Mouse (Mus musculus) intestine, postnatal 0 days (tissue): ENCODE results near the gene Cacna1f. TPM values are rescaled to one million over a fixed set of nuclear protein-coding genes. Genes with fewer than 3 reads are reported as not detected.

Experiments used
- ATAC-seq: fragments of 200-750 bp; cut with Nextera tagmentation; 2 replicates; pipeline ENCODE4 v1.8.0; 2017; ENCODE audit warnings: mild to moderate bottlenecking, moderate TSS enrichment, moderate library complexity
- H3K27ac ChIP-seq: fragments of 300-500 bp; sonication (generic); 2 replicates; pipeline ENCODE4 v1.5.1; 2014; ENCODE audit warnings: mild to moderate bottlenecking, low read depth, low read length, moderate library complexity
- H3K27me3 ChIP-seq: fragments of 300-500 bp; sonication (generic); replicated peaks from 2 replicates; pipeline ENCODE4 v1.6.1; 2014; ENCODE audit warnings: low read length, mixed read lengths; ENCODE audit not compliant: control insufficient read depth, insufficient read depth
- H3K36me3 ChIP-seq: fragments of 300-500 bp; sonication (generic); 2 replicates; pipeline ENCODE4 v1.6.1; 2014; ENCODE audit warnings: mild to moderate bottlenecking, moderate library complexity; ENCODE audit not compliant: control insufficient read depth, insufficient read depth
- H3K4me1 ChIP-seq: fragments of 300-500 bp; sonication (generic); replicated peaks from 2 replicates; pipeline ENCODE4 v1.6.1; 2014; ENCODE audit warnings: antibody characterized with exemption, low read length, mixed read lengths; ENCODE audit not compliant: control insufficient read depth, insufficient read depth
- H3K4me2 ChIP-seq: fragments of 300-500 bp; sonication (generic); replicated peaks from 2 replicates; pipeline ENCODE4 v1.6.1; 2014; ENCODE audit warnings: low read depth, mild to moderate bottlenecking, moderate library complexity
- H3K4me3 ChIP-seq: fragments of 300-500 bp; sonication (generic); 2 replicates; pipeline ENCODE4 v1.5.1; 2014; ENCODE audit warnings: low read depth, low read length
- H3K9ac ChIP-seq: fragments of 300-500 bp; sonication (generic); 2 replicates; pipeline ENCODE4 v1.6.1; 2014; ENCODE audit warnings: mild to moderate bottlenecking, low read depth, low read length
- H3K9me3 ChIP-seq: fragments of 300-500 bp; sonication (generic); 2 replicates; pipeline ENCODE4 v1.6.1; 2016; ENCODE audit warnings: mixed run types; ENCODE audit not compliant: control insufficient read depth
- CTCF ChIP-seq: sonication (generic); IDR thresholded peaks from 2 replicates; pipeline ENCODE4 v1.5.1; 2016; ENCODE audit warnings: low read depth, mild to moderate bottlenecking, control low read depth, antibody characterized with exemption, moderate library complexity
- WGBS: fragments of 180-500 bp; shearing (Covaris S2); extraction: QIAGEN DNeasy Blood & Tissue Kit; methylation state at CpG from one replicate; pipeline ENCODE4 v1.1.7; 2014; 5-methylcytosine and 5-hydroxymethylcytosine counted together
- polyA plus RNA-seq: library from polyadenylated mRNA; unstranded; fragments of >200 nt; fragmentation: Nextera tagmentation; extraction: Ambion mirVana; gene quantifications from 2 replicates; pipeline ENCODE4 v1.2.1, GENCODE M21; 2015

Cacna1f gene
- polyA plus RNA-seq, 1 experiment from 2014 or later = not detected

GRCm38 (mm10) chrX:7586356-7586755 is 20.5 kb upstream of the Cacna1f start:
- Histone ChIP-seq H3K36me3 (no peaks in the 10 kb centered on the region), H3K9ac (no peak overlapping the region), H3K27ac (no peak overlapping the region), H3K27me3 (no peaks in the 10 kb centered on the region), H3K4me2 (no peak overlapping the region), H3K4me1 (no peaks in the 10 kb centered on the region), H3K4me3 (no peak overlapping the region), H3K9me3 (no peaks in the 10 kb centered on the region)
- no peak for ATAC-seq
- no peak for TF ChIP-seq CTCF
- WGBS = 85% methylated on average over 4 of the region's 5 CpGs

GRCm38 (mm10) chrX:7595371-7595770 is 11.5 kb upstream of the Cacna1f start:
- Histone ChIP-seq H3K27ac (no peak overlapping the region), H3K27me3 (no peaks in the 10 kb centered on the region), H3K36me3 (peaks cover 14% of the 10 kb centered on the region; the same call in 1 of the 2 replicates), H3K9me3 (no peaks in the 10 kb centered on the region), H3K9ac (no peak overlapping the region), H3K4me1 (no peaks in the 10 kb centered on the region), H3K4me3 (no peak overlapping the region), H3K4me2 (no peak overlapping the region)
- 84% methylated on average over 9 of the region's 9 CpGs for WGBS
- TF ChIP-seq CTCF = no peak
- ATAC-seq = no peak

- Histone ChIP-seq H3K36me3 (no peaks in the 10 kb centered on the region), H3K4me2 (no peak overlapping the region), H3K9me3 (no peaks in the 10 kb centered on the region), H3K27ac (no peak overlapping the region), H3K4me1 (no peaks in the 10 kb centered on the region), H3K4me3 (no peak overlapping the region), H3K9ac (no peak overlapping the region), H3K27me3 (no peaks in the 10 kb centered on the region)
- 83% methylated on average over 7 of the region's 7 CpGs for WGBS
- no peak for ATAC-seq
- TF ChIP-seq CTCF = no peak
These were observed 2.9 kb upstream of the Cacna1f start for GRCm38 (mm10) chrX:7604004-7604403.

GRCm38 (mm10) chrX:7604879-7605574 is 1.9 kb upstream of the Cacna1f start, which contains the start of gene Ccdc22:
Gene Ccdc22, minus strand, starts transcription at chrX:7605517.
- 17% methylated on average over 28 of the region's 28 CpGs for WGBS
- no peaks in the 10 kb centered on the region for H3K36me3 ChIP-seq
- peak within 1 kb of the TSS; percentile 61 for H3K4me2 ChIP-seq
- no peaks in the 10 kb centered on the region for H3K4me1 ChIP-seq
- H3K9ac ChIP-seq = peak within 1 kb of the TSS; percentile 37; the same call in 1 of the 2 replicates
- no peaks in the 10 kb centered on the region for H3K27me3 ChIP-seq
- H3K27ac ChIP-seq = no peak within 1 kb of the TSS
- no peak for TF ChIP-seq CTCF
- no peaks in the 10 kb centered on the region for H3K9me3 ChIP-seq
- peak within 1 kb of the TSS; percentile 45 for H3K4me3 ChIP-seq
- ATAC-seq = peak; percentile 88

GRCm38 (mm10) chrX:7605575-7605941 is 1.3 kb upstream of the Cacna1f start:
- H3K4me1 ChIP-seq = no peaks in the 10 kb centered on the region
- peak overlapping the region; percentile 61; the same call in 1 of the 2 replicates for H3K4me2 ChIP-seq
- peak; percentile 37; the same call in 1 of the 2 replicates for ATAC-seq
- no peaks in the 10 kb centered on the region for H3K36me3 ChIP-seq
- H3K9ac ChIP-seq = no peak overlapping the region
- no peak overlapping the region for H3K4me3 ChIP-seq
- no peaks in the 10 kb centered on the region for H3K9me3 ChIP-seq
- TF ChIP-seq CTCF = no peak
- H3K27me3 ChIP-seq = no peaks in the 10 kb centered on the region
- H3K27ac ChIP-seq = no peak overlapping the region
- WGBS = 28% methylated on average over 8 of the region's 8 CpGs

- H3K4me2 ChIP-seq = peak overlapping the region; percentile 69
- H3K27me3 ChIP-seq = no peaks in the 10 kb centered on the region
- peak overlapping the region; percentile 32 for H3K4me3 ChIP-seq
- no peak for ATAC-seq
- no peaks in the 10 kb centered on the region for H3K4me1 ChIP-seq
- TF ChIP-seq CTCF = no peak
- H3K9me3 ChIP-seq = no peaks in the 10 kb centered on the region
- H3K27ac ChIP-seq = no peak overlapping the region
- no peaks in the 10 kb centered on the region for H3K36me3 ChIP-seq
- WGBS = 32% methylated on average over 21 of the region's 21 CpGs
- H3K9ac ChIP-seq = no peak overlapping the region
These were observed 3.2 kb downstream of the Cacna1f start for GRCm38 (mm10) chrX:7610035-7610434.
